Mouse (Mus musculus): ENCODE data around the gene Slc35f3.
A peak's percentile ranks its signal among the peaks of the same experiment; 100 is the strongest.

The Slc35f3 gene

DNA sequence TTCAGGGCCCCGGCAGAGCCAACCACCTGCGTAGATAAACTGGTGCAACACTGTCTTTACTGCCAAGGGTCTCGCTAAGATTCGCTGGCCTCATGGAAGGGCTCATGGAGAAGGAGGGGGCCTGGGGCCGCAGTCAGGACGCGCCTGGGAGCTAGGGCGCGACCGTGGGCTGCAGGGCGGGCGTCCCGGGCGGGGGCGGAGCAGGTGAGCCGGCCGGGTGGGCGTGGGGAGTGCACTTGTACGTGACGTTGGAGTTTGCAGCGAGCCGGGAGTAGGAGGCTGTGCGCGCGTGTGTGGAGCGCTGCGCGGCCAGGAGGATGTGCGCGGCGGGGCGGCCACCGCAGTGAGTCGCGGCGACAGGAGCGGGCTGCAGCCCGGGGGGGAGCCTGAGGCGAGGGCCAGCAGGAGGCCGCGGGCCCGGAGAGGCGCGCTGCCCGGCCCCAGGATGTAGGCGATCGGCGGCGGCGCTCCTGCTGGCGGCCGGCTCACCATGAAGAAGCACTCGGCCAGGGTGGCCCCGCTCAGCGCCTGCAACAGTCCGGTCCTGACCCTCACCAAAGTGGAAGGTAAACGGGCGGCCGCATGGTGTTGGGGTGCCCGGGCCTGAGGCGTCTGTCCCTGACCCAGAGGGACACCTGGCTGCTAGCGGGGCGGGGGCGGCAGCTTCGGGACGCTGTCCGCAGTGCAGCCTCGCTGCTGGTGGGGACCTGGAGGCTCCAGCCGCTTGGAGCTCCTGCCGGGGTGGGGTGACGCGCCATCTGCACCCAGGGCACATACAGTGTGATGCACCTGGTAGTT is at the start of gene Slc35f3:
TSS of gene Slc35f3 (plus strand) at position 263 of the 798 bp plus-strand sequence.
- peak; percentile 77 to 81 for DNase-seq

DNA sequence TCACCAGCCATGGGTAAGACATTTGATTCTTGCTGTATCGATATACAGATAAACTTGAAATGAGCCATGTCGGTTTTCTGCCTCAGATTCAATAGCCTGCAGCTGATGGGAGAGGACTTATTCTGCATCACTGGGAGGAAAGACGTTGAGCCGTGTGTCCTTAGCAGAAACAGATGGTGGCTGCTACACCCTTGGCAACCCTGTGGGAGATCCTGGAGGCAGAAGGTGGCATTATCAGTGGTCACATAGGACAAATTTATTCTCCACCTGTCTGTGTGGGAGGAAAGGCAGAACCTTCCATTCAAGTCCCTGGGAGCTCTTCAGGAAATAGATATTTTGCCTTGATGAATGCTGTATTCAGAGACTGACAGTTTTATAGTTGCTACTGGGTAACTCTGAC is 47.9 kb upstream of the Slc35f3 start:
- DNase-seq = peak; percentile 65 to 71

DNA sequence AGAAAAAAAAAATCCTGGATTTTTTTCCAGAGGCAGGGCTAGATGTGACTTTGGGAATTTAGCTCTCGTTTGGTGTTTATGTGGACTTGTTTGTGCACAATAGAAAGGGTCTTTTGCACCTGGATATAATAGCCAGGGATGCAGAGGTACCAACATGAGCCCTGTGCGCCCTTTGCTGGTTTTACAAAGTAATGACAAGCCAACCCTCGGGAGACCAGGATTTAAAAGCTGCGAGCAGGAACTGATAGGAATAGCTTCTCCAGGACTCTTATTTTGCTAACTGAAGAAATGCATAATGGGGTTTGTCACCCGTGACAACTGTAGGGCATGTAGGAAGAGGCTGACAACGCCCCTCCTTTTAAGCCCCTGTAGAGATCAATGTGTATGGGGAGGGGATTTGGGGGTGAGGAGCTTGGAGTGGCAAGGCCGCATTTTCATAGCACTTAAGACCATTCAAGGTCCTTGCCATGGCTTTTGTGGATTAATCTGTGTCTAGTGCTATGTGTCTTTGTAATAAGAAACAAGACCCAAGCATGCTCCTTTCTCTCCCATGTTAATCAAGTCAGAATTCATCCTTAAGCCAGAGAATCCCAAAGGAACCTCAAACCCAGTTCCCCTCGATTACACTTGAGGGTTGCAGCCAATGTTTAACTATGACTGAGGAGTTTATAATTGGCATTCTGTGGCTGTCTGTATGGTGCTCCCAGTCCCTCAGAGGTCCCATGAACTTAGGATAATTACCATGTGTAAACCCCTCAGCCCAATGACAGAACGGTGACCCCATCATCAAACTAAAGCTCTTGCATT is 41.6 kb upstream of the Slc35f3 start:
- no peak for DNase-seq

DNA sequence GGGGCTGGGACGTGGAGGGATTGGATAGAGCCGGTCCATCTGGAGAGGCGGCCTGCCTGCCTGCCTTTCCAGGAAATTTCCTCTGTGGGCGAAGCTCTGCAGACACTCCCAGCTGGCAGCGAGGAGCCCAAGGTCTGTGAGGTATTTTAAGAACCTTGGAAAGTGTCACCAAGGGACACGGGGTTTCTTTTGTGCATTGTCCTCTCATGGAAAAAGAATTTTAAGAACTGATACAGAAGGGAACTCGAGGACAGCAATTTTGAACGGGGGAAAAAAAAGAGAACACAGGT is 41.0 kb upstream of the Slc35f3 start:
- peak in 1 of 2 experiments; percentile 31 for DNase-seq

DNA sequence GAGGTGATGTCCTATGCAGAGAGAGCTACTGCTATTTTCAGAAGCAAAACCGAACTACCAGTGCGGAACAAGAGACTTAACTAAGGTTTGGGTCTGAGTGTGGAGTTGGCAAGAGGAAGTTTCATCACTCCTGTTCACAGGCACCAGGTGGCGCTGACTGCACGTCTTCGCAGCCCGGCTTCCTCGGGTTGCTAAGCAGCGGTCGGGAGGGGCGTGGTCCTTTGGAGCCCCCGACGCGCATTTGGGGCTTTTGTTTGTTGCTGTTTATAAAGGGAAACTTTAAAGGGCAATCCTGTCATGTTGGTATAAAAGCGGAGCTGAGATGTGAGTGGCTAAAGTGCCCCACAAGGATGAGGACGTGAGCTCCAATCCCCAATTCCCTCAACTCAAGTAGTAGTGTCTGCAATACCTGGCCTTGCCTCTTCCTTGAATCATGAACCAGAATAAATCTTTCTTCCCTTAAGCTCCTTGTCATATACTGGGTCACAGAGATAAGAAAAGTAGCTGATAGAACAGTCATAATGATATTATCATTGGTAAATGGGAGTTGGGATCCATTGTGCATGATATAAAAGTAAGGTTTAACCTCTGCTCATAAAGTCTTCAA is 40.1 kb upstream of the Slc35f3 start:
- peak; percentile 77 to 82 for DNase-seq

DNA sequence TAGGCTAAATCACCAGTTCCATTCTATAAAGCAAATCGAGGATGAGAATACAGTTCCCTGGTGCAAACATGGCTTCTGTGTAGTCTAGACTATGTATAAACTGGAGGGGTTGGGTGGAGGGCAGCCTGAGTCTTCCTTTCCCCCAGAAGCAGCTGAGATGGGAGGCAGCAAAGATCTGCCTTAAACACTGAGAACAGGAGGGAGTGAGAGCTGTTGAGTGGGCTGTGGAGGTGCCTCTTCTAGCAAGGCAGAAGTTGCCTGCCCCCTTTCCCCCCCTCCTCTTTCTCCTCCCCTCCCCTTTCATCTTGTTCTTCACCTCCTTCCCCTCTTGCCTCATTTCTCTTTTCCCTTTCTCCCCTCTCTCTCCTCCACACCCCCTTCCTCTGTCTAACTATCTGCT is 33.2 kb upstream of the Slc35f3 start:
- DNase-seq = no peak

DNA sequence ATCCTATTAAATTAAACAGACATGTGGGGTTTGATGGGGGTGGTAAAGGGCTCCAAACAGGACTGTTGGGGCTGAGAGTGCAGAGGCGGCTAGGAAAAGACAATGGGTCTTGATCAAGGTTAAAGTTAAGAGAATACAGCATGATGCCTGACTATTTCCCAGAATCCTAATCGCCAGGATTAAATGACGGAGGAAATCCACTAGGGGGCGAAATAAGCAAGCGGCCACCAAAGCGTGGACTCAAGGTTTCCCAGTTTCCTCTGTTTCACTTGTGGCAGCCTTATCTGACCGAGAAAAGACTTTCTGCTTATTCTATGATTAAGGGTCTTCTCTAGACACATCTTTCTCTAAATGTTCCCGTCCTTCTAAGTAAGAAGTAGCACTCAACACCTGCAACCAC is 31.2 kb upstream of the Slc35f3 start:
- peak; percentile 40 to 43 for DNase-seq

DNA sequence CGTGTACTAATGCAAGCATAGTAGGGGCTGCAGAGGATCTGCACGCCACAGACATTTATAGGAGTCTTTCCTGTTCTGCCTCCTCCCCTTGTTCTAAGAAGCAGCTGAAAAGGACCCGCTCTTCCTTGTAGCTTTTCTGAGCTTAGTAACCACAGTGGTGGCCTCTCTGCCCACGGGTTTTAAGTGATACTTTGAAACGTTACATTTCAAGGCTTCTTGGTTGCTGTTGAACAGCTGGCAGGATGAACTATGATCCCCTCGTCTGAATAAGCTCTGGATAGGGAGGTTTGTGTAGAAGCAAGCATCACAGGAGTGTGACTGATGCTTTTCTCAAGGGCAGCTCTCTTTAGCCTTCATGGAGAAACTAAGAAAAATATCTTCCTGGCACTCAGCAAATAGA is 28.6 kb upstream of the Slc35f3 start:
- DNase-seq = no peak

DNA sequence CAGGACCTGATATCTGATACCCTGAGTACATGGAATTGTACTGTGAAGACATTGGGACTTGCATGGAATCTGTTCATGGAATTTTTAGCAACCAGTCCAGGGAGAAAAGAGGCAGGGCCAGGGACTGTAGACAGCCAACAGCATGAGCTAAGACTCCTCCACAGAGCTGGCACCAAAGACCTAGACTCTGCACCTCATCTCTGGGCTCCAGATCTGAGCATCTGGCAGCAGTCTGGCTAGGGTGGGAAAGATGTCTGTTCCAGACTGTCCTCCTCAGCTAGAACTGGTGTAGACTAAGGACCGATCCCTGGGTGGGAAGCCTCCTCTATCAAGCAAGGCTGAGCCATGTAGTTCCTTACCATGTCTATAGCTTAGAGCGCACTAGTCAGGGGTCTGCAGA is 25.9 kb upstream of the Slc35f3 start:
- no peak for DNase-seq

DNA sequence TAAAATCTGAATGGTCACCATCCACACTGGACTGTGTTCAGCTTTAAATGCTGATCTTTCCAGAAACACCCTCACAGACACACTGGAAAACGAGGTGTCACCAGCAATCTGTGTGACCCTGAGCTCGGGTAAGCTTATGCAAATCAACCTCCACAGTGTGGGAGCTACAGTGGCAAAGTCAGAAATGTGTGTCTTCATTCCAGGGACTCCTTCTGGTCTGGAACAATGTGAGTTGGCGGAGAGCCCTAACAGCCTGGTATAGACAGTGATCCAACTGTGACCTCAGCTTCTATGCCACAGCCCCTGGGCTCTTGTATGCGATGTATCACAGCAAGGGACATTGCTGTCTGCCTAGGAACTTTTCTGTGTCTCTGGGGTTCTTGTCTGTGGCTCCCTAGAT is 25.3 kb upstream of the Slc35f3 start:
- DNase-seq = peak; percentile 70 to 74

DNA sequence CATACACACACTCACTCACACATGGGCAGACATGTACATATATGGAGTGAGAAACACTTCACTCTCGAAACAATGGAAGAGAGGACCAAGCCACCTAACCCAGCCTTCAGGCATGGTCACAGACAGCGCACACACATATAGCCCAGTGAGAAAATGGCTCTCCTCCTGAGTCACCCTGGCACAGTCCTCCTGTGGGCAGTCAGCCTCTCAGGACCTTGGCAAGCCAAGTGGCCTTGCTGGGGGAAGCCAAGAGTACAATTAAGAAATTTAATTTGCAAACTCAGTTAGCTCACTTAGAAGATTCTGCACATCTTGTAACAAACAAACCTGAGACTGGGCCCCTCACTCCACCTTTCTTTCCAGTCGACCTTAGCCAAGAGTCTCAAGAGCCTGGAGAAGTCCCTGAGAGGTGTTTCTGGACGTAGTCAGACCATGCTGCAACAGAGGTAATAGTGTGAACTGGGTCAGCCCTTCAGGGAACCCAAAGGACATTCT is 23.4 kb upstream of the Slc35f3 start:
- DNase-seq = peak; percentile 41 to 50

DNA sequence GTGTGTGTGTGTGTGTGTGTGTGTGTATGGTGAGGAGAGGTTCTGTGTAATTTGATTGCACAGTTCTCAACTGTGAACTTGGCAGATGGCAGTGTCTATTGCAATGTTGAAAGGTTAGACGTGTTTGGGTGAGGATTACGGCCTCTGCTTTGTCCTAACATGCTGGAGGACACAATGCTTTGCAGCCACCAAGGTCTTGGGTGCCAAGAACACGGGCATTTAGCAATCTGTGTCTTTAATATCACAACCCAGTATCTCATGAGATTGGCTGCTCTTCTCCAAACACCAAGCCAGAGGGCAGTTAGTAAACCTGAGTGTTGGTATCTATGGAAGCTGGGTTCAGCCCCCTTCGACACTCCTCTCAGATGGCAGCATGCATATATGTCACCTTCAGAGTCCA is 22.5 kb upstream of the Slc35f3 start:
- no peak for DNase-seq

DNA sequence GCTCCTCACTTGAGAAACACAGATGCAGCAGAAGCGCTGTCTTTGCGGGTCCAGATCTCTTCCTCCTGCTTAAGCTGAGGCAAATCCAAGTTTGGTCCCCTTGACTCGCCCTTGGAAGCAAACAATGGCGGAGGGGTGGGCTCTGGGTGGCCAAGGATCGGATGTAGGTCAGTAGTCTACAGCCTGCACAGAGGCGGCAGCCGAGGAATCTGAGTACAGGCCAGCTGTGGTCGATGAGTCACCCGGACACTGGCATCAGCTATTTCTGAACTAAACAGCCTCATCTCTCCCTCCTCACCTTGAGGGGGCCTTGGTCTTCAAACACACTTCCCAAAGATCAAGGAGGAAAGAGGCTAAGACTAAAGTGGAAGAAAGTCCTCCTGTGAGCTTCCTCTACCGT is 6.4 kb upstream of the Slc35f3 start:
- DNase-seq = no peak

DNA sequence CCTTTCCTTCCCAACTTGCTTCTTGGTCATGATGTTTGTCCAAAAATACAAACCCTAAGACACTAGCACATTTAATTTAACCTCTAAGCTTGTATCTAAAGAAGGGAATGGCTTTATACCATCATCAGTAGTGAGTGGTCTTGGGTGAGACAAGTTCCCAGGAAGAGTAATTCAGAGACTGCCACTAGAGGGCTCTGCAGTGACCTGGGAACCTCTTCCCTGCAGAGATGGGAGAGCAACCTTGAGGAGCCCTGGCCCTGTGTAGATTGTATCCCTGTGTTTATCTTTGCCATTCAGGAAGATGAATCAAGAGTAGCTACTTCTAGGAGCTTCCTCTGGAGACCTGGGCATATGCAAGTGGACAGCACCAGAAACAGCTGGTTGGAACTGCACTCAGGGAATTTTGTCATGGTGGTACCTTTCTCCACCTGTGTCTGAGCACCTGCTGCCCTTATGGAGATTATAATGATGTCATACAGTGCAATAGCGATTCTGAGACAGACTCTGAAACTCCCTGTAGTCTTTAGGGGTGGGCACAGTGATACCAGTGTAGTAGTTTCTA is 993 bp upstream of the Slc35f3 start:
- peak; percentile 78 for DNase-seq

DNA sequence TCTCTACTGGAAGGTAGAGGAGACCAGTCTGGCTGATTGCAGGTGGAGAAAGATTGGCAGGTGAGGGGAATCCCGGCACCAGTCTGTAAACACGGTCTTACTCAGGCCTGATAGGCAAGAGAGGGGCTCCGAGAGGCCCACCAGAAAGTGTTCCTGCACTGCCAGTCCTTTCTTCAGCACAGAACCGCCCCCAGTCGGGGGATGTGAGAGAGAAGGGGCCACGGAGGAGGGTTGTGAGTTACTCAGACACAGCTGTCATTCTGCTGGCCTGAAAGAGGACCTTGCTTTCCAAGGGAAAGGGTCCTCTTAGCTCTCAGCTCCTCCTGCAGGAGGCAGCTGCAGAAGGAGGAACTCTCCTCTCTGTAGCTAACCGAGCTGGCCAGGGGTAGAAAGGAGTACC is 975 bp downstream of the Slc35f3 start:
- peak; percentile 19 to 40 for DNase-seq

DNA sequence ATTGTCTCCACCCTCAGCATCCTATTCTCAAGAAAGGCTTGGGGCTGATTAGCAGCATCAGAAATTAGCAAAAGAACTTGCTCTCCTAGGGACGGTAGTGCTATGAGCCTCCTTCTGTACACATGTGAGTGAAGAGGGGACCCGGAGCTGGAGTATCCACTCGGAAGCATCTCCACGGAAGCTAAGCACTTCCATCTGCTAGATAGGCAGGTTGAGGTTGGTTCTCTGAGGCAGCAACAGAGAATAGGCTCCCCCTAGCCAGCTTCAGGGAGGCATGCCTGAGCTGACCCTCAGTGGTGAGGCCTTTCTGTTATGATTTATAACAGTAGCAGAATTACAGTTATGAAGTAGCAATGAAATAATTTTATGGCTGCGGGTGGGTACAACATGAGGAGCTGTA is 2.0 kb downstream of the Slc35f3 start:
- DNase-seq = peak; percentile 33 to 39

DNA sequence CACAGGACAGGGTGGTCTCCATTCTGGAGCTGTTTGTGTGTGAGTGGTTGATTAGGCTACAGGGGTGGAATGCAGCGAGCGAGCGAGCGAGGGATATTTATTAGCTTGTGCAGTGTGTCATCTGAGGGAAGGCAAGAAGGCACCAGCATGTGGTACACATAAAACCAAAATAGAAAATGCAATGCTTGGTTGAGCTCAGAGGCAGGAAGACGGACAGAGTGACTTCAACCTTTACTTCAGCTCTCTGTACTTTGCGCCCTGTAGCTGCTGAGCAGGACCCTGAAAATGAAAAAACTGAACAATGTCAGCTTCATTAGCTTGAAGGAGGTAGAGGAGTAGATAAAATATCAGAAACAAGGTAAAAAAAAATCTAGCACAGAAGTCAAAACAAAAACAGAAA is 3.2 kb downstream of the Slc35f3 start:
- DNase-seq = no peak

DNA sequence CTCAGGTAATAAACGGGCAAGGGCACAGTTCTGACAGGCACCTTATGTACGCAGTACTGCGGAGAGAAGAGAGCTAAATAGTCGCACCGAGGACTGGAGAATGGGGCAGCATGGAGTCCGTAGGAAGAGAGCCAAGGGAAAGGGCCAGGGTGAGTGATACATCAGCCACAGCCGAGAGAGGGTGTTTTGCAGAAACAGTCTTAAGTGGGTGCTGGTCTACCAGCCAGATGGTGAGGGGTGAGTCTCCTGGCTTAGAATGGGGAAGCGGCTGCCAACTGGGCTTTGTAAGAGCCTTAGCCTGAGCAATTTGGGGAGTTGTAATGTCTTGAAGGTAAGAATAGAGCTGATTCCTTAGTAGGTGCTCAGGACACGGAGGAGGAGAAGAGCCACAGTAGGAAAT is 8.8 kb downstream of the Slc35f3 start:
- peak in 1 of 2 experiments; percentile 25 for DNase-seq

DNA sequence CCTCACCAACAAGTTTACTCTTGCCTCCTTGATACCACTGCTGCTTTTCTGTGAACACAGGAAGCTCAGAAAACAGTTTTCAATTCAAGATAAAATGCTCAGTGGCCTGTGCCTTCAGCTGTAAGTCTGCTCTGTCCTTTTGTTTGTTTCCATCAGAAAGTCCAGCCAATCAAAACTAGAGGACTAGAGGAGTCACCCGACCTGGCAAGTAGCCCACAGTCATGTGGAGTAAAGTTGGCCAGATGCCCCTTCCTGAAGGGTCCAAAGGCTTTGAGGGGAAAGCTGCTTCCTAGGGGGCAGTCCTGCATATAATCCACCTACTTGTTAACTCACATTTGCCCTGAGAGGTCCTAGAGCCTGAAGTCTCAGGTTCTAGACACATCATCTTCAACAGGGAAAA is 10.7 kb downstream of the Slc35f3 start:
- peak; percentile 46 to 55 for DNase-seq

DNA sequence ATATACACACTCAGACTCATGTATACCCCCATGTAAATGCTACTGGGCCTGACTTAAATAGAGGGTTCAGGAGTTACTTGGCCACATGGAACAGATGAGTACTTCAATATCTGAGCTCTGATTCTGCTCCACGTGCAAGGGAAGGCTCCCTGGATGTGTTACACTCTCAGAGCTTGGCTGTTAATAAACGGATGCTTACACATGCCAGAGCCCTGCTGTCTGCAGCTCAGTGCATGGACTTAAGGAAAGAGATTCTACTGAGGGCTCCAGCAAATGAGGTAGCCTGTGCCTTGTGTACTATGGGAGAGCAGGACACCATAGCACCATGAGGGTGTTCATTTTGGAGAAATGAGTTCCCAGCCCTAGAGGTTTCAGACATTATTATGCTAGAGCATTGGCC is 26.6 kb downstream of the Slc35f3 start:
- peak; percentile 27 to 33 for DNase-seq

DNA sequence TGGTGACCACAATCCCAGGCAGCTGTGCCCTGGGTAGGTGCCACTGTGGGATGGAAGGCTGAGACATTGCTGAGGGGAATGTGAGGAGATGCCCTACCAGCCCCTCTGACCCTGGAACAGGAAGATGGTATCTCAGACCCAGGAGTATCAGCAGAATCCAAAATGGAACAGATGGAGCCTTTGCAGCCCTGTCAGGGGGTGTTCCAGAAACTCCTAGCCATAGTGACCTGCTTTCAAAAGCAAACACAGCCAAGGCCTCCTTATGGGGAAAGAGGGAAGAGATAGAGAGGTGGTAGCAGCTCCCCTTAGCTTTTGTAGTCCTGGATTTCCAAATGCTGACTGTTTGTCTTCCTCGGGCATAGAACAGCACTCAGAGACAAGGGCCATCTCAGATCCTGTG is 27.8 kb downstream of the Slc35f3 start:
- DNase-seq = peak; percentile 65 to 74

DNA sequence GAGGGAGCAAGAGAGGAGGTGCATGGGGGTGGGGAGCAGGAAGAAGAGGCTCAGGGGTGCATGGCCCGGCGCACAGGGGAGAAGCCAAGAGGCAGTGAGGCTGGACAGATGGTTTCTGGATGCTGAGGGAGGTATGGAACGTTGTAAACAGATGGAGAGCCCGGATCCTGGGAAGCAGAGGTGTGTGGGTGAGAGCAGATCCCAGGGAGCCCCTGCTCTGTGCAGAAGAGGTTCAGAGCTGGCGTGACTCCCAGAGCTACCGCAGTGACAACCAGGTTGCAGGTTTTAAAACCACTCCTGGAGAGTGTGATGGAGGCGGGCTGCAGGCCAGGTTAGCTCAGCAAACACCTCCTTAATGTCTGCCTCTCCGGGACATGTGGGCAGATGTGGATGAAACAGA is 28.4 kb downstream of the Slc35f3 start:
- peak; percentile 84 to 88 for DNase-seq

DNA sequence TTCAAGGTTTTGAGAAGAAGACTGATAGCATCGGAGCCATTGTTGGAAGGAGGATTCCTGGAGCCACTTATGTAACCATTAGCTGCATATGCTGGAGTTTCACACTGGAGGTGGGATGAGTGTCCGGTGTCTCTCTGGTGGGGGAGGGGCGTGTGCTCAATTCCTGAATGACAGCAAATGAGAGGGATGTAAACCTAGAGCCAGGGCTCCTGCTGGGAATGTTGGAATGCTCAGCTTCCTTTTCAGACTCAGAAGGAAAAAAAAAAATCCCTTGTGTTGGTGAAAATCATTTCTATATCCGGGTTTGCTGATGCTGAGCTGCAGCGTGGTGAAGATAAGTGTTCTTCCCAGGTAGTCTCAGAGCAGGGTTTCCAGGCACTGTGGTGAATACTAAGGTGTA is 29.4 kb downstream of the Slc35f3 start:
- peak; percentile 45 to 51 for DNase-seq
